ENCODE assay signal across 7 mouse cellular contexts in genomic region chr9:55326515-55327233, GRCm38 (mm10). TPM values are rescaled to one million over a fixed set of nuclear protein-coding genes. Genes with fewer than 3 reads are reported as not detected.
DNase-seq lines count a peak whose midpoint lies in the region; TF ChIP-seq lines count a peak whose summit lies in the region.

Nrg4 (minus strand) TSS chr9:55326844.
Tmem266 (plus strand) TSS chr9:55326913.

- H3K4me2 ChIP-seq in myocyte (ENCODE audit: low read depth): peak within 1 kb of the TSS; percentile 84

- WGBS in embryonic facial prominence, embryonic 10.5 days: under 1% methylated on average over 82 of the region's 82 CpGs

- H3K9me3 ChIP-seq in embryonic facial prominence, embryonic 10.5 days: no peaks in the 10 kb centered on the region

- peak within 1 kb of the TSS; percentile 80 for H3K27ac ChIP-seq in embryonic facial prominence, embryonic 10.5 days (replicated peaks)

- H3K27me3 ChIP-seq in embryonic facial prominence, embryonic 10.5 days (replicated peaks; ENCODE audit: low read depth, poor library complexity, severe bottlenecking): peaks cover 85% of the 10 kb centered on the region
- peaks cover 44% of the 10 kb centered on the region for H3K27me3 ChIP-seq in myocyte (ENCODE audit: control insufficient read depth, insufficient read depth, insufficient read length)

- TF ChIP-seq POLR2A in myocyte (IDR thresholded peaks at IDR 0.05; ENCODE audit: insufficient read length, low read depth): no peak

- peak within 1 kb of the TSS; percentile 76 for H3K4me3 ChIP-seq in embryonic facial prominence, embryonic 10.5 days
- H3K4me3 ChIP-seq in myocyte: no peak within 1 kb of the TSS

- no peaks in the 10 kb centered on the region for H3K79me2 ChIP-seq in myocyte (ENCODE audit: control insufficient read depth, insufficient read depth)

- peak; percentile 86 for DNase-seq in adrenal gland, postnatal 10 days
- peak; percentile 89 for DNase-seq in embryonic facial prominence, embryonic 10.5 days (ENCODE audit: low spot score)
- DNase-seq in heart, adult 8-10 months (ENCODE audit: low spot score): peak; percentile 52
- DNase-seq in kidney, adult 9 months: peak; percentile 56
- DNase-seq in liver: peak; percentile 64
- peak; percentile 26 to 69 for DNase-seq in spleen, postnatal 4 days (ENCODE audit: low spot score in 2 of 2)

- H3K4me1 ChIP-seq in embryonic facial prominence, embryonic 10.5 days: peaks cover 22% of the 10 kb centered on the region

- no peaks in the 10 kb centered on the region for H3K36me3 ChIP-seq in embryonic facial prominence, embryonic 10.5 days (replicated peaks)
- no peaks in the 10 kb centered on the region for H3K36me3 ChIP-seq in myocyte (ENCODE audit: control insufficient read depth, insufficient read depth)

- peak within 1 kb of the TSS; percentile 42 for H3ac ChIP-seq in myocyte (ENCODE audit: control insufficient read depth, insufficient read length)

TF ChIP-seq in myocyte, 11 proteins besides CTCF, POLR2A, EP300 and RAD21:
- no peak for TF ChIP-seq USF1 (IDR thresholded peaks at IDR 0.05; ENCODE audit: low read depth)
- no peak for TF ChIP-seq POLR2AphosphoS2 (IDR thresholded peaks at IDR 0.05; ENCODE audit: insufficient read length, low read depth)
- no peak for TF ChIP-seq MYOD1 (IDR thresholded peaks at IDR 0.05; ENCODE audit: control insufficient read depth in 1 of 3, insufficient read length in 2 of 3, low read depth in 2 of 3)
- TF ChIP-seq SRF (IDR thresholded peaks at IDR 0.05; ENCODE audit: control insufficient read depth, insufficient read length, low read depth): no peak
- TF ChIP-seq TCF3 (IDR thresholded peaks at IDR 0.05; ENCODE audit: insufficient read length, low read depth): no peak
- TF ChIP-seq MYOG (IDR thresholded peaks at IDR 0.05; ENCODE audit: control insufficient read depth in 1 of 3, insufficient read depth in 1 of 3, insufficient read length in 2 of 3, low read depth in 2 of 3): no peak
- no peak for TF ChIP-seq REST (IDR thresholded peaks at IDR 0.05; ENCODE audit: insufficient read depth, insufficient read length)
- TF ChIP-seq TCF12 (IDR thresholded peaks at IDR 0.05; ENCODE audit: insufficient read depth, poor library complexity, severe bottlenecking): no peak
- no peak for TF ChIP-seq CEBPB (IDR thresholded peaks at IDR 0.05; ENCODE audit: insufficient read depth, poor library complexity, severe bottlenecking)
- TF ChIP-seq MAX (IDR thresholded peaks at IDR 0.05; ENCODE audit: low read depth): no peak
- TF ChIP-seq E2F4 (IDR thresholded peaks at IDR 0.05; ENCODE audit: insufficient read depth): no peak

RNA-seq across cellular contexts. Expression of gene Nrg4, which starts in this region (rescaled TPM):
- 10 to 100 TPM; 33.3 to 38.9 TPM for total RNA-seq in adrenal gland, postnatal 10 days (2021)
- 1.4 and 1.6 TPM in 2 replicates for polyA plus RNA-seq in embryonic facial prominence, embryonic 10.5 days (2016; fragmentation: Nextera tagmentation; extraction: Ambion mirVana)
- 1 to 10 TPM; 2.1 to 3.8 (median 2.4) TPM for total RNA-seq in heart, adult 8-10 months (2022)
- polyA plus RNA-seq in myocyte (2012; fragmentation: generic; extraction: Trizol): 0.19 TPM

RNA-seq across cellular contexts. Expression of gene Tmem266, which starts in this region (rescaled TPM):
- total RNA-seq in adrenal gland, postnatal 10 days (2021): 1 to 10 TPM; 1.4 to 1.5 TPM
- 0.48 and 0.52 TPM in 2 replicates for polyA plus RNA-seq in embryonic facial prominence, embryonic 10.5 days (2016; fragmentation: Nextera tagmentation; extraction: Ambion mirVana)
- 1 to 10 TPM; 2.4 to 3.0 (median 2.5) TPM for total RNA-seq in heart, adult 8-10 months (2022)
- polyA plus RNA-seq in myocyte (2012; fragmentation: generic; extraction: Trizol): not detected

Comparison
In these comparisons a context has a peak if more than half of its experiments do, and no peak if none do; other contexts are left out.
1. RNA of gene Nrg4 (total RNA-seq): 33.3 to 38.9 TPM in adrenal gland, postnatal 10 days; 2.1 to 3.8 TPM in heart, adult 8-10 months; every median in the first group is over 4 times any median in the second.
2. Peak in every context shown above with its lines, with median percentiles within 50 percentile points of each other: DNase-seq.